Mouse (Mus musculus) spleen, adult 12 weeks (tissue): ENCODE data around the gene Ccdc152.

Source experiments
- DNase-seq: peaks from one replicate; pipeline ENCODE4 v3.0.0; 2022; ENCODE audit warnings: low spot score

Gene Ccdc152

GRCm38 (mm10) chr15:3303426-3303825, at the start of gene Ccdc152:
TSS of gene Ccdc152 (minus strand) at chr15:3303526.
- no peak for DNase-seq

GRCm38 (mm10) chr15:3349306-3350064, 46.2 kb upstream of the Ccdc152 start:
- DNase-seq: no peak

GRCm38 (mm10) chr15:3346682-3347081, 43.4 kb upstream of the Ccdc152 start:
- DNase-seq: no peak

- DNase-seq: no peak
Observed at GRCm38 (mm10) chr15:3344555-3344954, 41.2 kb upstream of the Ccdc152 start.

- no peak for DNase-seq
Observed at GRCm38 (mm10) chr15:3341806-3342582, 38.7 kb upstream of the Ccdc152 start.

GRCm38 (mm10) chr15:3339847-3340246, 36.5 kb upstream of the Ccdc152 start:
- DNase-seq: no peak

GRCm38 (mm10) chr15:3332517-3332916, 29.2 kb upstream of the Ccdc152 start:
- no peak for DNase-seq

- DNase-seq: no peak
Observed at GRCm38 (mm10) chr15:3331813-3332212, 28.5 kb upstream of the Ccdc152 start.

GRCm38 (mm10) chr15:3330291-3330690, 27.0 kb upstream of the Ccdc152 start:
- no peak for DNase-seq

GRCm38 (mm10) chr15:3323041-3323440, 19.7 kb upstream of the Ccdc152 start:
- no peak for DNase-seq

- no peak for DNase-seq
Observed at GRCm38 (mm10) chr15:3319929-3320328, 16.6 kb upstream of the Ccdc152 start.

GRCm38 (mm10) chr15:3316617-3317016, 13.3 kb upstream of the Ccdc152 start:
- no peak for DNase-seq

- DNase-seq: no peak
Observed at GRCm38 (mm10) chr15:3312937-3313336, 9.6 kb upstream of the Ccdc152 start.

GRCm38 (mm10) chr15:3309856-3310255, 6.5 kb upstream of the Ccdc152 start:
- DNase-seq: no peak

- DNase-seq: no peak
Observed at GRCm38 (mm10) chr15:3300361-3301100, 2.8 kb downstream of the Ccdc152 start.

- DNase-seq: no peak
Observed at GRCm38 (mm10) chr15:3297615-3298014, 5.7 kb downstream of the Ccdc152 start.

- no peak for DNase-seq
Observed at GRCm38 (mm10) chr15:3295986-3296385, 7.3 kb downstream of the Ccdc152 start.

GRCm38 (mm10) chr15:3293477-3293876, 9.8 kb downstream of the Ccdc152 start:
- no peak for DNase-seq

- no peak for DNase-seq
Observed at GRCm38 (mm10) chr15:3290435-3290834, 12.9 kb downstream of the Ccdc152 start.

GRCm38 (mm10) chr15:3286032-3286431, 17.3 kb downstream of the Ccdc152 start:
- no peak for DNase-seq

- no peak for DNase-seq
Observed at GRCm38 (mm10) chr15:3281737-3282136, 21.6 kb downstream of the Ccdc152 start.

GRCm38 (mm10) chr15:3281216-3281615, 22.1 kb downstream of the Ccdc152 start:
- no peak for DNase-seq

- DNase-seq: no peak
Observed at GRCm38 (mm10) chr15:3279242-3279641, 24.1 kb downstream of the Ccdc152 start.
